Mouse (Mus musculus) subcutaneous adipose tissue, adult 2 months (tissue): ENCODE measurements around the gene Ddit4. TPM values are rescaled to one million over a fixed set of nuclear protein-coding genes. Genes with fewer than 3 reads are reported as not detected.

Source experiments
- polyA plus RNA-seq: library from polyadenylated mRNA; depleted of rRNA; stranded (reverse); fragments of >200 nt; gene quantifications from 2 replicates; pipeline ENCODE4 v1.2.3, GENCODE M21; 2012; ENCODE audit warnings: low replicate concordance; rRNA removed

Ddit4 gene
- 31.7 and 140 TPM in 2 replicates for polyA plus RNA-seq

DNA sequence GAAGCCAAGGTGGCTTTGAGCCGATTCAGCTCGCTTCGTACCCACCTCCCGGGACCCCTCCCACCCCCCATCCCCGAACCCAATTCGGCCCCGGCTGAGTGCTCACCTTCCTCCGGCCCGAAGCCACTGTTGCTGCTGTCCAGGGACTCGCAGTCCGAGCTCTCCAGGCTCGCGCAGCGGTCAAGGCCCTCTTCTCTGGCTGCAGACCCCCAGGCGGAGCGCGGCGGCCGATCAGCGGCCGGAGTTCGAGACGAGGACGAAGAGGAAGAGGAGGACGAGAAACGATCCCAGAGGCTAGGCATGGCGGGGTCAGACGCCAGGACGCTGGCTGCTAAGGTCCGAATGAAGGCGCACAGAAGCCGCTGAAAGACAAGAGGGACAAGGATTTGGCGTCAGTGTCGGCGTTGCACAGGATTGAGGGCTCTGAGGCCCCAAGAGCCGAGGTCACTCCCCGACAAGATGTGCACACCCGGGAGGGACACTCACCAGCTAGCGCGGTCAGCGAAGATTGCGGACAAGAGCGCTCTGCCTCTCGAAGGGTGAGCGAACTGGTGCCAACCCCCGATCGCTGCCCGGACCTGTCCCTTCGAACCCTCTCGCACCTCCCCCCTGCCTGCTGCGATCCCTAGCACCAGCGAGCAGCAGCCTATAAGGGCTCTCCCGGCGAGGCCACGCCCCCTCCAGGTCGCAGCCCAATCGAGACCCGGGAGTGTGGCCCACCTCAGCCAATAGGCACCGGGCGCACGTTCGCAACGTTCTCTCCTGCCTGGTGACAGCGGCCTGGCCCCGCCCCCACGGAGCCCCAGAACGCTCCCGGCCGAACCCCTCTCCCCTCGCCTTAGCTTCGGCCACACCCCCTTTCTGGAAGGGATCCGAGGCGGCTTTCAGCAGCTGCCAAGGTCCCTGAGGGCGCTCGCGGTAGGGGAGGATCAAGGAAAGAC is at the start of gene Ddit4:
Ddit4 (minus strand) TSS at position 624 of the 941 bp plus-strand sequence.

Other genes starting within 250 kb of the Ddit4 start
- 61.0 and 72.4 TPM in 2 replicates for gene Micu1, start 249.4 kb downstream of the Ddit4 start, polyA plus RNA-seq
- gene Dnajb12, start 72.3 kb downstream of the Ddit4 start, polyA plus RNA-seq: 53.9 and 56.3 TPM in 2 replicates
- 23.5 and 31.7 TPM in 2 replicates for gene Ascc1, start 51.0 kb upstream of the Ddit4 start, polyA plus RNA-seq
- gene Anapc16, start 51.3 kb upstream of the Ddit4 start, polyA plus RNA-seq: 76.9 and 98.9 TPM in 2 replicates
- gene Spock2, start 154.4 kb upstream of the Ddit4 start, polyA plus RNA-seq: 5.1 and 52.7 TPM in 2 replicates